Mouse (Mus musculus) liver, embryonic 12.5 days (tissue): Measurements from ENCODE around the gene Psma7. TPM values are rescaled to one million over a fixed set of nuclear protein-coding genes. Genes with fewer than 3 reads are reported as not detected.

Experiments used
- ATAC-seq: fragments of 200-750 bp; cut with Nextera tagmentation; 2 replicates; pipeline ENCODE4 v1.8.0; 2017; ENCODE audit warnings: moderate number of reproducible peaks, mild to moderate bottlenecking, moderate library complexity
- H3K27ac ChIP-seq: fragments of 300-500 bp; sonication (generic); 2 replicates; pipeline ENCODE4 v1.5.1; 2016; ENCODE audit warnings: mild to moderate bottlenecking
- H3K27me3 ChIP-seq: fragments of 300-500 bp; sonication (generic); replicated peaks from 2 replicates; pipeline ENCODE4 v1.6.1; 2016; ENCODE audit warnings: mild to moderate bottlenecking, moderate library complexity
- H3K36me3 ChIP-seq: fragments of 300-500 bp; sonication (generic); 2 replicates; pipeline ENCODE4 v1.6.1; 2016; ENCODE audit warnings: mild to moderate bottlenecking, moderate library complexity
- H3K4me1 ChIP-seq: fragments of 300-500 bp; sonication (generic); 2 replicates; pipeline ENCODE4 v1.6.1; 2016
- H3K4me2 ChIP-seq: fragments of 300-500 bp; sonication (generic); 2 replicates; pipeline ENCODE4 v1.6.1; 2016; ENCODE audit warnings: mild to moderate bottlenecking, moderate library complexity
- H3K4me3 ChIP-seq: fragments of 300-500 bp; sonication (generic); 2 replicates; pipeline ENCODE4 v1.5.1; 2016; ENCODE audit warnings: mild to moderate bottlenecking, moderate library complexity
- H3K9ac ChIP-seq: fragments of 300-500 bp; sonication (generic); 2 replicates; pipeline ENCODE4 v1.6.1; 2016; ENCODE audit warnings: mild to moderate bottlenecking, moderate library complexity
- H3K9me3 ChIP-seq: fragments of 300-500 bp; sonication (generic); replicated peaks from 2 replicates; pipeline ENCODE4 v1.6.1; 2016; ENCODE audit warnings: mild to moderate bottlenecking, moderate library complexity
- WGBS: fragments of 180-500 bp; shearing (Covaris S2); methylation state at CpG from one replicate; pipeline ENCODE4 v1.1.7; 2016; ENCODE audit not compliant: insufficient replicate concordance; 5-methylcytosine and 5-hydroxymethylcytosine counted together
- polyA plus RNA-seq: library from polyadenylated mRNA; unstranded; fragments of >200 nt; fragmentation: Nextera tagmentation; extraction: Ambion mirVana; gene quantifications from 2 replicates; pipeline ENCODE4 v1.2.1, GENCODE M21; 2016

Psma7 gene
- polyA plus RNA-seq, 1 experiment from 2014 or later, result 455 TPM

DNA sequence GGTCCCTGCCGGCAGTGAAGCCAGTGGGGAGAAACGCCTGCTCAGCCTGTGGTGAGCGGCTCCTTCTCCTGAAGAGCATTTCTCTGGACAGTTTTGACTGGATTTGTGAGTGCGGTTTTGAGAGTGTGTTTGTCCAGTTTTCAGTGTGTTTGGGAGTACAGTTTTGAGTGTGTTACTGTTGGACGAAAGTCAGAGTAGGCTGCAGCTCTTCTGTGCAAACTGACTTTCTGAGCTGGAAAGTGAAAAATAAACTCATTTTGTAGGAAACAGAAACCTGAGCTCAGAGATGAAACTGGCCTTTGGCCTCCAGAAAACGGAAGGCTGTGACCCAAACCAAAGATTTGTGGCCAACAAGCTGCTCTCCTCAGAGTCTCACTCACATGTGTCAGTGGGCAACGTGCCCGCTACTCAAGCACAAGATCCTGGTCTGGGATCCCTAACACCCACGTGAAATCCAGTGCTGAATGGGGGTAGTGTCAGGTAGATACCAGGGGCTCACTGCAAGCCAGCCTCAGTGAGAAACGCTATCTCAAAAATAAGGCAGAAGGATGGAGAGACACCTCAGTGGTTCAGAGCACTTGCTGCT is 55.7 kb downstream of the Psma7 start:
- no peaks in the 10 kb centered on the region for H3K4me1 ChIP-seq
- no peak overlapping the region for H3K9ac ChIP-seq
- no peak overlapping the region for H3K27ac ChIP-seq
- H3K9me3 ChIP-seq, result no peaks in the 10 kb centered on the region
- no peak overlapping the region for H3K4me2 ChIP-seq
- no peaks in the 10 kb centered on the region; the same call in 1 of the 2 replicates for H3K27me3 ChIP-seq
- no peak for ATAC-seq
- 64% methylated on average over 10 of the region's 10 CpGs for WGBS
- H3K36me3 ChIP-seq, result no peaks in the 10 kb centered on the region
- no peak overlapping the region for H3K4me3 ChIP-seq

Other genes with a start within 250 kb of the Psma7 start
- gene Taf4, start 65.8 kb downstream of the Psma7 start, polyA plus RNA-seq, result 2.2 and 2.6 TPM in 2 replicates
- gene Lsm14b, start 17.4 kb downstream of the Psma7 start, polyA plus RNA-seq, result 2.4 and 2.7 TPM in 2 replicates
- 1.3 and 1.6 TPM in 2 replicates for gene Ss18l1, start 76 bp upstream of the Psma7 start, polyA plus RNA-seq
- 17.6 and 18.0 TPM in 2 replicates for gene Mtg2, start 28.2 kb upstream of the Psma7 start, polyA plus RNA-seq
- gene Hrh3, start 62.1 kb upstream of the Psma7 start, polyA plus RNA-seq, result not detected in 2 replicates
- gene Osbpl2, start 76.9 kb upstream of the Psma7 start, polyA plus RNA-seq, result 13.5 and 15.5 TPM in 2 replicates
- 176 and 189 TPM in 2 replicates for gene Adrm1, start 129.1 kb upstream of the Psma7 start, polyA plus RNA-seq
- 4.1 and 4.3 TPM in 2 replicates for gene Lama5, start 183.4 kb upstream of the Psma7 start, polyA plus RNA-seq
- gene Rps21, start 214.9 kb upstream of the Psma7 start, polyA plus RNA-seq, result 560 and 561 TPM in 2 replicates
- 9.6 and 10.4 TPM in 2 replicates for gene Cables2, start 231.1 kb upstream of the Psma7 start, polyA plus RNA-seq
- gene Rbbp8nl, start 247.4 kb upstream of the Psma7 start, polyA plus RNA-seq, result not detected in 2 replicates